Mouse (Mus musculus): ENCODE measurements around the gene Tnfaip8l1. TPM values are rescaled to one million over a fixed set of nuclear protein-coding genes. Genes with fewer than 3 reads are reported as not detected.

Tnfaip8l1 gene
- total and polyA plus RNA-seq, 2 experiments from 2014 or later = 3.4 to 5.6 TPM

- H3K4me2 ChIP-seq (ENCODE audit: low read depth, low read length) = no peak overlapping the region
- no peak for ATAC-seq (ENCODE audit: insufficient read depth, low read depth)
- no peaks in the 10 kb centered on the region for H3K36me3 ChIP-seq (replicated peaks; ENCODE audit: control insufficient read depth, insufficient read depth, low read length)
- TF ChIP-seq CTCF (IDR thresholded peaks at IDR 0.05; ENCODE audit: low read depth) (peak; percentile 51), EP300 (IDR thresholded peaks at IDR 0.05; ENCODE audit: low read depth) (no peak)
- no peak for DNase-seq (ENCODE audit: low spot score)
- 43% methylated on average over 7 of the region's 7 CpGs for WGBS
- H3K4me1 ChIP-seq (ENCODE audit: control insufficient read depth, insufficient read depth) = peaks cover 10% of the 10 kb centered on the region; the same call in 1 of the 2 replicates
- no peak overlapping the region for H3K9ac ChIP-seq (replicated peaks; ENCODE audit: low read depth, low read length)
- 0 out of 2 replicates have a peak, but pooled peaks cover 5% of the 10 kb centered on the region for H3K9me3 ChIP-seq (replicated peaks; ENCODE audit: control insufficient read depth, low read length)
- H3K27ac ChIP-seq (ENCODE audit: low read depth) = no peak overlapping the region
- no peak overlapping the region for H3K4me3 ChIP-seq (ENCODE audit: low read depth, low read length)
- 0 out of 2 replicates have a peak, but pooled peaks cover 6% of the 10 kb centered on the region for H3K27me3 ChIP-seq (ENCODE audit: control insufficient read depth, insufficient read depth, low read length)
These were observed 30.5 kb upstream of the Tnfaip8l1 start for GRCm38 (mm10) chr17:56131814-56132213.

- DNase-seq (ENCODE audit: low spot score) (peak; percentile 67), ATAC-seq (ENCODE audit: insufficient read depth, low read depth) (no peak)
- Histone ChIP-seq H3K4me3 (ENCODE audit: low read depth, low read length) (peak overlapping the region; percentile 1; the same call in 1 of the 2 replicates), H3K4me2 (ENCODE audit: low read depth, low read length) (peak overlapping the region; percentile 29; the same call in 1 of the 2 replicates), H3K9ac (replicated peaks; ENCODE audit: low read depth, low read length) (no peak overlapping the region), H3K27ac (ENCODE audit: low read depth) (no peak overlapping the region), H3K4me1 (ENCODE audit: control insufficient read depth, insufficient read depth) (peaks cover 10% of the 10 kb centered on the region; the same call in 1 of the 2 replicates), H3K27me3 (ENCODE audit: control insufficient read depth, insufficient read depth, low read length) (0 out of 2 replicates have a peak, but pooled peaks cover 6% of the 10 kb centered on the region), H3K36me3 (replicated peaks; ENCODE audit: control insufficient read depth, insufficient read depth, low read length) (no peaks in the 10 kb centered on the region), H3K9me3 (replicated peaks; ENCODE audit: control insufficient read depth, low read length) (0 out of 2 replicates have a peak, but pooled peaks cover 5% of the 10 kb centered on the region)
- TF ChIP-seq CTCF (IDR thresholded peaks at IDR 0.05; ENCODE audit: low read depth) (peak; percentile 75), EP300 (IDR thresholded peaks at IDR 0.05; ENCODE audit: low read depth) (no peak)
- 4% methylated on average over 14 of the region's 14 CpGs for WGBS
These were observed 29.6 kb upstream of the Tnfaip8l1 start for GRCm38 (mm10) chr17:56132661-56133060.

- DNase-seq (ENCODE audit: low spot score) = peak; percentile 79
- H3K9ac ChIP-seq (replicated peaks; ENCODE audit: low read depth, low read length) = peak overlapping the region; percentile 37; the same call in 1 of the 2 replicates
- 0 out of 2 replicates have a peak, but pooled peaks cover 5% of the 10 kb centered on the region for H3K9me3 ChIP-seq (replicated peaks; ENCODE audit: control insufficient read depth, low read length)
- H3K4me3 ChIP-seq (ENCODE audit: low read depth, low read length) = peak overlapping the region; percentile 32
- no peak for TF ChIP-seq CTCF (IDR thresholded peaks at IDR 0.05; ENCODE audit: low read depth)
- TF ChIP-seq EP300 (IDR thresholded peaks at IDR 0.05; ENCODE audit: low read depth) = peak; percentile 73; the same call in 1 of the 2 replicates
- WGBS = 19% methylated on average over 18 of the region's 21 CpGs
- peaks cover 14% of the 10 kb centered on the region for H3K27me3 ChIP-seq (ENCODE audit: control insufficient read depth, insufficient read depth, low read length)
- no peaks in the 10 kb centered on the region for H3K36me3 ChIP-seq (replicated peaks; ENCODE audit: control insufficient read depth, insufficient read depth, low read length)
- peak overlapping the region; percentile 63 for H3K4me2 ChIP-seq (ENCODE audit: low read depth, low read length)
- peaks cover 10% of the 10 kb centered on the region for H3K4me1 ChIP-seq (ENCODE audit: control insufficient read depth, insufficient read depth)
- ATAC-seq (ENCODE audit: insufficient read depth, low read depth) = peak; percentile 77
- peak overlapping the region; percentile 85 for H3K27ac ChIP-seq (ENCODE audit: low read depth)
These were observed 28.6 kb upstream of the Tnfaip8l1 start for GRCm38 (mm10) chr17:56133457-56134363.

GRCm38 (mm10) chr17:56134463-56134971, 27.8 kb upstream of the Tnfaip8l1 start:
- H3K4me2 ChIP-seq (ENCODE audit: low read depth, low read length) = peak overlapping the region; percentile 63
- no peaks in the 10 kb centered on the region for H3K36me3 ChIP-seq (replicated peaks; ENCODE audit: control insufficient read depth, insufficient read depth, low read length)
- H3K27ac ChIP-seq (ENCODE audit: low read depth) = peak overlapping the region; percentile 85
- H3K9me3 ChIP-seq (replicated peaks; ENCODE audit: control insufficient read depth, low read length) = 0 out of 2 replicates have a peak, but pooled peaks cover 5% of the 10 kb centered on the region
- TF ChIP-seq CTCF (IDR thresholded peaks at IDR 0.05; ENCODE audit: low read depth) (peak; percentile 67), EP300 (IDR thresholded peaks at IDR 0.05; ENCODE audit: low read depth) (no peak)
- peaks cover 22% of the 10 kb centered on the region for H3K27me3 ChIP-seq (ENCODE audit: control insufficient read depth, insufficient read depth, low read length)
- no peak overlapping the region for H3K9ac ChIP-seq (replicated peaks; ENCODE audit: low read depth, low read length)
- peaks cover 11% of the 10 kb centered on the region for H3K4me1 ChIP-seq (ENCODE audit: control insufficient read depth, insufficient read depth)
- DNase-seq (ENCODE audit: low spot score) (peak; percentile 37), ATAC-seq (ENCODE audit: insufficient read depth, low read depth) (no peak)
- H3K4me3 ChIP-seq (ENCODE audit: low read depth, low read length) = peak overlapping the region; percentile 32
- WGBS = 1% methylated on average over 27 of the region's 27 CpGs

GRCm38 (mm10) chr17:56136558-56136957, 25.7 kb upstream of the Tnfaip8l1 start:
- Histone ChIP-seq H3K36me3 (replicated peaks; ENCODE audit: control insufficient read depth, insufficient read depth, low read length) (no peaks in the 10 kb centered on the region), H3K9me3 (replicated peaks; ENCODE audit: control insufficient read depth, low read length) (no peaks in the 10 kb centered on the region), H3K4me3 (ENCODE audit: low read depth, low read length) (no peak overlapping the region), H3K9ac (replicated peaks; ENCODE audit: low read depth, low read length) (no peak overlapping the region), H3K27ac (ENCODE audit: low read depth) (no peak overlapping the region), H3K27me3 (ENCODE audit: control insufficient read depth, insufficient read depth, low read length) (peaks cover 43% of the 10 kb centered on the region), H3K4me1 (ENCODE audit: control insufficient read depth, insufficient read depth) (peaks cover 15% of the 10 kb centered on the region), H3K4me2 (ENCODE audit: low read depth, low read length) (no peak overlapping the region)
- TF ChIP-seq CTCF (IDR thresholded peaks at IDR 0.05; ENCODE audit: low read depth) (no peak), EP300 (IDR thresholded peaks at IDR 0.05; ENCODE audit: low read depth) (no peak)
- ATAC-seq (ENCODE audit: insufficient read depth, low read depth) (no peak), DNase-seq (ENCODE audit: low spot score) (no peak)
- whole genome bisulfite sequencing = 66% methylated on average over 7 of the region's 7 CpGs

Data from heart, postnatal 0 days (tissue).